Mouse (Mus musculus) lung, embryonic 15.5 days (tissue): ENCODE results near the gene Gm32742. TPM values are rescaled to one million over a fixed set of nuclear protein-coding genes. Genes with fewer than 3 reads are reported as not detected.

Source experiments
- ATAC-seq: fragments of 200-750 bp; cut with Nextera tagmentation; 2 replicates; pipeline ENCODE4 v1.8.0; 2017; ENCODE audit warnings: moderate number of reproducible peaks, borderline replicate concordance; ENCODE audit not compliant: low FRiP score, low TSS enrichment; ENCODE audit errors: extremely low read depth
- H3K27ac ChIP-seq: fragments of 300-500 bp; sonication (generic); 2 replicates; pipeline ENCODE4 v1.5.1; 2015; ENCODE audit warnings: moderate library complexity, mild to moderate bottlenecking, inconsistent platforms
- H3K27me3 ChIP-seq: fragments of 300-500 bp; sonication (generic); 2 replicates; pipeline ENCODE4 v1.6.1; 2015; ENCODE audit warnings: inconsistent platforms
- H3K36me3 ChIP-seq: fragments of 300-500 bp; sonication (generic); 2 replicates; pipeline ENCODE4 v1.6.1; 2015; ENCODE audit warnings: inconsistent platforms
- H3K4me1 ChIP-seq: fragments of 300-500 bp; sonication (generic); 2 replicates; pipeline ENCODE4 v1.6.1; 2015; ENCODE audit warnings: inconsistent platforms
- H3K4me2 ChIP-seq: fragments of 300-500 bp; sonication (generic); 2 replicates; pipeline ENCODE4 v1.6.1; 2015; ENCODE audit warnings: inconsistent platforms, mild to moderate bottlenecking, moderate library complexity
- H3K4me3 ChIP-seq: fragments of 300-500 bp; sonication (generic); 2 replicates; pipeline ENCODE4 v1.5.1; 2015; ENCODE audit warnings: mild to moderate bottlenecking, inconsistent platforms
- H3K9ac ChIP-seq: fragments of 300-500 bp; sonication (generic); 2 replicates; pipeline ENCODE4 v1.6.1; 2015; ENCODE audit warnings: inconsistent platforms
- H3K9me3 ChIP-seq: fragments of 300-500 bp; sonication (generic); 2 replicates; pipeline ENCODE4 v1.6.1; 2016; ENCODE audit warnings: inconsistent platforms
- WGBS: fragments of 180-500 bp; shearing (Covaris S2); methylation state at CpG from one replicate; pipeline ENCODE4 v1.1.7; 2015; 5-methylcytosine and 5-hydroxymethylcytosine counted together
- microRNA counts: library from miRNA; unstranded; fragments of <30 nt; microRNA quantifications from one replicate; lab custom pipeline; 2016
- microRNA-seq: library from miRNA; unstranded; fragments of <30 nt; microRNA quantifications from one replicate; pipeline ENCODE4, GENCODE M21; 2016
- polyA plus RNA-seq: library from polyadenylated mRNA; unstranded; fragments of >200 nt; fragmentation: Nextera tagmentation; extraction: Ambion mirVana; gene quantifications from 2 replicates; pipeline ENCODE4 v1.2.1, GENCODE M21; 2015

The Gm32742 gene
- polyA plus RNA-seq, 1 experiment from 2014 or later = 0.09 TPM

DNA sequence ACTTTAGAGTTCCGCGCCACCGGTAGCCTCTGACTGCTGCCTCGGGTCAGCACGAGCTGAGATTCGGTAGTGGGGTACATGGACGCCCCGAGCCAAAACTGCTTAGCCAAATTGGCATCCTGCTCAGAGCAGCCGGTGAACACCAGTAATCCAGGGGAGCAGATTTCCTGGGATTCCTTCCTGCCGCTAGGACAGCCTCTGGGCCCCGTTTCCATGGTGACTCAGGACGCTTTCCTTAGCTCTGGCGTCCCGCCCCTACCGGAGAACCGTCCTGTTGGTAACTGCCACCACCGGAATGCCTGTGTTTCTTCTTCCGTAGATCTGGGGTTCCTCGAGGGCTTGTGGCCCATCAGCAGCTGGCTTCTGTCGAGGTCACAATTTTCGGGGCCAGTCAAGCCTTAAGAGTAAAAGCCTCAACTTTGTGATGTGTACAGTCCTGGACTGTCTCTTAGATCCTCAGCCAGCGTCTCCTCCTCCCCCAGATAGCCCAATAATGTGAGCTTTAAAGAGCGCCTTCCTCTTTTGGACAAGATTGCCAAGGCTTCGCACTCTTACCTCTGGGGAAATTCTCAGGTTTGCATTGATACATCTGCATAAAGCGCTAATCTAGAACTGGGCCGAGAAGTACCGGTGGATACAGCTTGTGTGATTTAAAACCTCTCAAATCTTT is 63.4 kb downstream of the Gm32742 start, which contains the start of gene 4833427G06Rik:
Gene 4833427G06Rik, minus strand, starts transcription at position 323 of the 670 bp plus-strand sequence.
- H3K4me3 ChIP-seq = peak within 1 kb of the TSS; percentile 53
- H3K4me1 ChIP-seq = peaks cover 18% of the 10 kb centered on the region
- no peaks in the 10 kb centered on the region for H3K36me3 ChIP-seq
- peak within 1 kb of the TSS; percentile 100 for H3K4me2 ChIP-seq
- ATAC-seq = no peak; the same call in 1 of the 2 replicates
- H3K9ac ChIP-seq = no peak within 1 kb of the TSS
- 9% methylated on average over 27 of the region's 27 CpGs for WGBS
- H3K9me3 ChIP-seq = no peaks in the 10 kb centered on the region
- peaks cover 32% of the 10 kb centered on the region for H3K27me3 ChIP-seq
- no peak within 1 kb of the TSS for H3K27ac ChIP-seq

DNA sequence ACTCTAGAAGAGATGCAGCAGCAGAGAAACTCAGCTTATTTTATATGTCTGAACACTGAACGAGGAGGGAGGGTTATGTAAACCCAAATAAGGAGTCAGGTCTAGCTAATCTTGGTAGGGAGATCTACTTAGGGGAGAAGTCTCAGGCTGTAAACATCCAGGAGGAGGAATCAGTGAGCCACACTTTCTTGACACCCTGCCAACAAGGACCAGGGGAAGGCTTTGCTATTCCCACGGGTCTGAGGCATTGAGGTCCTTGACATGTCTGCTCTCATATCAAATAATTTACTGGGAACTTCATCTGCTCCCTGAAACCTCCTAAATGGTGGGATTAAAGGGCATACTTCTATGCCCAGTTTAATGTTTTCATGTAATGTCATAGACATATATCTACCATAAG is 69.0 kb downstream of the Gm32742 start:
- H3K9ac ChIP-seq = no peak overlapping the region
- no peaks in the 10 kb centered on the region for H3K9me3 ChIP-seq
- H3K36me3 ChIP-seq = no peaks in the 10 kb centered on the region
- WGBS = 27% methylated on average over 2 of the region's 2 CpGs
- H3K27me3 ChIP-seq = peaks cover 8% of the 10 kb centered on the region; the same call in 1 of the 2 replicates
- no peak overlapping the region for H3K27ac ChIP-seq
- ATAC-seq = no peak
- H3K4me2 ChIP-seq = no peak overlapping the region
- no peak overlapping the region for H3K4me3 ChIP-seq
- H3K4me1 ChIP-seq = no peaks in the 10 kb centered on the region

DNA sequence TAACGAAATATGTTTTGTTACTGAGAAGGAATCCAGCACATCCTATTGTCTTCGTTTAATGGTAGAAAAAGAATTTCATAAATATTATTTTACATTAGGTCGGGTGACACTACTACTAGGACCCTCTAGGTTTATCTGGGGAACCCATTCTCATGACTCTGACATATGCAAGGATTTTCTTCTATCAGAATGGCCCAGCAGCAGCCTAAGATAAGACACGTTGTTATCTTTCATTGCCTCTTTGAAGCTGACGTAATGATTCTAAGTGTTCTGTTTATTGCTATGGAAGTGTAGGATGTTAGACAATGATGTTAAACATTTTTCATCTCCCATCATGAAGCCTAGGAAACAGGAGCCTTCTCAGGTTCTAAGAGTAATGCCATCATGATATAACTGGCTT is 71.6 kb downstream of the Gm32742 start:
- no peaks in the 10 kb centered on the region for H3K36me3 ChIP-seq
- WGBS = 43% methylated on average over 5 of the region's 5 CpGs
- ATAC-seq = no peak
- H3K4me2 ChIP-seq = no peak overlapping the region
- no peaks in the 10 kb centered on the region for H3K27me3 ChIP-seq
- no peak overlapping the region for H3K9ac ChIP-seq
- no peaks in the 10 kb centered on the region for H3K4me1 ChIP-seq
- no peaks in the 10 kb centered on the region for H3K9me3 ChIP-seq
- no peak overlapping the region for H3K27ac ChIP-seq
- H3K4me3 ChIP-seq = no peak overlapping the region

DNA sequence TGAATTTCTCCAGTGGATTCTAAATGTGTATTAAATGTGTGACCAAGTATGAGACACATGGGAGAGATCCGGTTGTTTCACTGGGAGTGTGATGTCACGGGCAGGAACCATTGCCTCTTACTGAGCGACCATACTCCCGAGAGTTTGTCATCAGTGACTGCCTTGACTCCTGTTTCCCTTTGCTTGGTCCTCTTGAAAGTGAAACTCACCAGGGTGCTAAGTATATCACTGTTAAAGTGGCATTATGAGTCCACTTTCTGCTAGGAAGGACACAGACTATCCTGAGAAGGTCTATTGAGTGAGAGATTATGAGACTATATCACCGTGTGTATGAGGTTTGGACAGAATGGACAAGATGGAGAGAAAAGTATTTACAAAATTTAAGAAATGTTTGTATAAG is 83.7 kb downstream of the Gm32742 start:
- Histone ChIP-seq H3K9ac (no peak overlapping the region), H3K27me3 (no peaks in the 10 kb centered on the region), H3K27ac (no peak overlapping the region), H3K36me3 (no peaks in the 10 kb centered on the region), H3K4me2 (no peak overlapping the region), H3K9me3 (no peaks in the 10 kb centered on the region), H3K4me1 (peaks cover 7% of the 10 kb centered on the region), H3K4me3 (no peak overlapping the region)
- WGBS = 69% methylated on average over 5 of the region's 5 CpGs
- ATAC-seq = no peak

MicroRNAs within 50 kb of the gene (microRNA counts, 519-probe panel; counts per million panel counts)
- microRNA mmu-miR-34b-3p (lab: Ali Mortazavi, UCI) (2,360 counts per million, percentile 38 among the panel's probes with 10 or more counts), microRNA mmu-miR-34b-5p (lab: Ali Mortazavi, UCI) (2,491 counts per million, percentile 50 among the panel's probes with 10 or more counts), microRNA mmu-miR-34c (lab: Ali Mortazavi, UCI) (3,218 counts per million, percentile 85 among the panel's probes with 10 or more counts)

Small RNA genes lying within 50 kb of the gene (microRNA-seq; reads per million reads assigned to microRNA genes)
- 25.9 reads per million, percentile 38 among the genes with 10 or more reads in this experiment for gene Mir34b
- 724 reads per million, percentile 73 among the genes with 10 or more reads in this experiment for gene Mir34c

Other genes with a start within 250 kb of the Gm32742 start
- 13.2 and 14.5 TPM in 2 replicates for gene Sik2, start 156.4 kb downstream of the Gm32742 start, polyA plus RNA-seq
- not detected in 2 replicates for gene Btg4, start 104.6 kb downstream of the Gm32742 start, polyA plus RNA-seq
- gene Layn, start 88.4 kb downstream of the Gm32742 start, polyA plus RNA-seq = 5.8 and 9.9 TPM in 2 replicates
- gene 4833427G06Rik, start 63.4 kb downstream of the Gm32742 start, polyA plus RNA-seq = 2.2 and 2.5 TPM in 2 replicates
- 0.14 and 0.30 TPM in 2 replicates for gene Pou2af1, start 48.2 kb upstream of the Gm32742 start, polyA plus RNA-seq
- gene Colca2, start 113.1 kb upstream of the Gm32742 start, polyA plus RNA-seq = 7.5 and 7.9 TPM in 2 replicates
- 0.15 and 0.20 TPM in 2 replicates for gene 1810046K07Rik, start 163.4 kb upstream of the Gm32742 start, polyA plus RNA-seq